Mouse (Mus musculus) urinary bladder, adult 2 months (tissue): ENCODE results near the gene Selenow. TPM values are rescaled to one million over a fixed set of nuclear protein-coding genes. Genes with fewer than 3 reads are reported as not detected.

ENCODE experiments used
- DNase-seq: peaks from one replicate; pipeline ENCODE4 v3.0.0; 2022; ENCODE audit warnings: low spot score
- polyA plus RNA-seq: library from polyadenylated mRNA; depleted of rRNA; stranded (reverse); fragments of >200 nt; gene quantifications from 2 replicates; pipeline ENCODE4 v1.2.3, GENCODE M21; 2012; rRNA removed

The Selenow gene
- polyA plus RNA-seq, 1 experiment: 482 TPM

DNA sequence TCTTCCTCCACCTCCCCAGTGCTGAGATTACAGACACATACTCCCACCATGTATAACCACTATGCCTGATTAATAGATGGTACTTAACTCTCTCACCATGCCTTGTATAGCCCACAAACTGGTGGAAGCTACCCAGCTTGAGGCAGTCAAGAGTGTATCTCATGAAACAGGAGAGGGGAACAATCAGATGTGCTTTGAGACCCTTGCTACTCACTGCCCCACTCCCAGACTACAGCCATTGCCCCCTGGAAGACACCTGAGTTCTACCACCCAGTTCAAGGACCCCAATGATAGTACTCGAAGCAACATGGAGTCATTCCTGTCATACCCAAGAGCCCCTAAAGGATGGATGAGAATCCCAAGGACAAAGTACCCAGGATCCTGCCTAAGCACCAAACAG, 15.6 kb downstream of the Selenow start:
- DNase-seq: no peak

DNA sequence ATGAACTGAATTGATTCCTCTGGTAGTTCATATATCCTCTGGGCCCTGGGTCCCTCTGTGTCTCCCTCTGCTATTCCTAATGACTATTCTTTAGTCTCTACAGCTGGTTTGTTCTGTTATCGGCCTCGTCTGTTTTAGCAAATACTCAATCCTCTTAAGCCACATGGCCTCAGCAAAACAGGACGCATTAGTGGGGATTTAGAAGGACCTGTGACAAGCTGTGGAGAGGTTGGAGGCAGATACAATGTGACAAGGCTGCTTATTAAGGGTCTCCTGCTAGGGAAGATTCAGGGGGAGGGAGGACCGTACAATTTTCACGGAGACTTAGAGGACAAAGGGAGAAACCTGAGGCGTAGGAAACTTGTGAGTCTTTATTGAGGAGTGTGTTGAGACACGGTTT, 16.3 kb downstream of the Selenow start:
- no peak for DNase-seq

DNA sequence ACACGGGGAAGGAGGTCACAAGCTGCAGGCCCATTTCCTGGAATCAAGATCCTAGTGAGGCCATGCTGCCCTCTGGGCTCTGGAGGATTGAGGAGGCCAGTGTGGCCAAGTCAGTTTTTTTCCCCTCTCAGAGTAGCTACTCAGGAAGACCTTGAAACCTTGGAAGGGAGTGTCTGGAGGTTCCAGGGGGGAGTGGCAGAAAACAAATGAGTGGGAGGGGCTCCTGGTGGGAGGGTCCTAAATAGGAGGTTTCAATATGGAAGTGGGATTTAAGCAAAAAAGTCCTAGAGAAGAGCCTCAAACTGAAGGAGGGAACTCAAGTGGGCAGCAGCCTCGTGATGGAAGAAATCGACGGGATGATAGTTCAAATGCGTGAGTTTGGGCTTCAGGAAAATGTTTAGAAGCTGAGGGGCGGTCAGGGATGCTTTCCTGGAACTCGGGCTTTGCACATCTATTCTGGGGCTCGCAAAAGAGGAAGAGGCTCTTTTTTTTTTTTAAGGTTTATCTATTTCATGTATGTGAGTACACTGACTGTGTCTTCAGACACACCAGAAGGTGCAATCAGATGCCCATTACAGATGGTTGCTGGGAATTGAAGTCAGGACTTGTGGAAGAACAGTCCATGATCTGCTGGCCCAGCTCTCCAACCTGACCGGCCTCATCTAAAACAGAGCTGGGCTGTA, 20.7 kb downstream of the Selenow start:
- DNase-seq: no peak

DNA sequence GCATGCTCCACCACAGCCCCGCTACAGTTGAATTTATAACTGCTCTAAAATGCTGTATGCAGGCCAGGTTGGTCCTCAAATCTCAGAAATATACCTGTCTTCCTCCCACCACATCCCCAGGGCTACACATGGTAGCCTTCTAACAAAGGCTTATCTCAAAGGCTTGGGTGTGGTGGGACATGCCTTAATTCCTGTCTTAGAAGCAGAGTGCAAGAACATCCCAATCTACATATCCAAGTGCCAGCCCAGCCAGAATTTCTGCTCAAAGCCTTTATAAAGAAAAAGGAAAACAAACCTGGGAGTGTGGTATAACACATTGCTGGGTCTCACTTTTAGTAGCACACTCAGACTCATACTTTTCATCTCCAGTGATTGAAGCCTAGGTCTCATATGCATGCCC, 28.0 kb downstream of the Selenow start:
- DNase-seq: no peak

DNA sequence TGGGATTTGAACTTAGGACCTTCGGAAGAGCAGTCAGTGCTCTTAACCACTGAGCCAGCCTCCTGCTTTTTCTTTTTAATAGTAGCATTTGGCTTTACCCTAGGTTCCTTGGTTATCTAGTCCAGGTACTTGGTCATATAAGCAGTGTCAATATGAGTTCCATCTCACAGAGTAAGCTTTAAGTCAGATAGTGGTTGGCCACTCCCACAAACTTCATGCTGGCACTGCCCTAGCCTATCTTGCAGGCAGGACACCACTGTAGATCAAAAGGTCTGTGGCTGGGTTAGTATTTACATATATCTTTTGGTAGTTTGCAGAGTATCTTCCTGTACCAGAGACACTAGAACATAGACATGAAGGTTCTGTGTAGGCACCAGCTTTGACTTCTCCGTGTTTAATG, 38.1 kb downstream of the Selenow start:
- DNase-seq: no peak

DNA sequence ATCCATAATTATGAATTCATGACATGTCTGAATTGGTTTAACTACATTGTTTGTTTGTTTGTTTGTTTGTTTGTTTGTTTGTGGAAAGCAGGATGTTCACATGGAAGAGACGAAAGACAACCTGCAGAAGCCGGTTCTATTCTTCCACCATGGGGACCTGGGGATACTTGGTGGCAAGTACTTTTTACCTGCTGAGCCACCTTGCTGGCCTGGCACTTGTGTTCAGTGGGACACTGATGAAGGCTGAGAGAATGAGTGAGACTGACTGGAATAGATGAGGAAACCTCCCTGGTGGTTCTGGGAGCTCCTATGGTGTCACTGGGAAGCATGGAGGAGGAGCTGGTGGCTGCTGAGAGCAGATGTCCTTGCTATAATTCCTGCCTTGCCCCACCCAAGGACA, 39.9 kb downstream of the Selenow start, which contains the start of gene Crxos:
TSS of gene Crxos (plus strand) at position 301 of the 400 bp plus-strand sequence.
- DNase-seq: no peak

DNA sequence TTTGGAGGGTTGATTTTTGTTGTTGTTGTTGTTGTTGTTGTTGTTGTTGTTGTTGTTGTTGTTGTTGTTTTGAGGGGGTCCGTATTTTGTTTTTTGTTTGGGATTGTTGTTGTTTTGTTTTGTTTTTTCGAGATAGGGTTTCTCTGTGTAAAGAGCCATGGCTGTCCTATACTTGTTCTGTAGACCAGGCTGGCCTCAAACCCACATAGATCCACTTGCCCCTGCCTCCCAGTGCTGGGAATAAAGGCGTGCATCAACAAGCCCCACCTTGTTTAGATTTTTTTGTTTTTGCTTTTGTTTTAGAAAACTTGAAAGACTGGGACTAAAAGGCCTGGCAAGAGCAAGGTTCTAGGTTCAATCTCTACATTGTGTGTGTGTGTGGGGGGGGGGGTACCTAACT, 40.4 kb downstream of the Selenow start:
- DNase-seq: no peak

DNA sequence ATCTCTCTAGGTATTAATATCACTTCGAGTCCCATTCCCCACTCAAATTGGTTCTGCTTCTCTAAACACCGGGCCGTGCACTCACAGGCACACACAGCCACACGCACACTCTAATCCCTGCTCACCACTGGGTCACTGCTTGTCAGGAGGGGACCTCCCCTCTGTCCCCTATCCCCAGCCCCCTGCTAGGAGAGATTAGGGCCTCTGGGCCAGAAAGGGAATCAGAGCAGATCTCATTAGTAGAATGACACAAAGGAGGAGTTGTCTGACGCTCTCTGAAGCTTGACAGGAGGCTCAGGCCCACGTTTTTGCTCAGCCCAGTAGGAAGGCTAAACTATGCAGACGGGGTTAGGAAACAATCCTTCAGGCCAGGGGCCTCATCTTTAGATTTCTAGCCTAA, 40.8 kb downstream of the Selenow start:
- no peak for DNase-seq

DNA sequence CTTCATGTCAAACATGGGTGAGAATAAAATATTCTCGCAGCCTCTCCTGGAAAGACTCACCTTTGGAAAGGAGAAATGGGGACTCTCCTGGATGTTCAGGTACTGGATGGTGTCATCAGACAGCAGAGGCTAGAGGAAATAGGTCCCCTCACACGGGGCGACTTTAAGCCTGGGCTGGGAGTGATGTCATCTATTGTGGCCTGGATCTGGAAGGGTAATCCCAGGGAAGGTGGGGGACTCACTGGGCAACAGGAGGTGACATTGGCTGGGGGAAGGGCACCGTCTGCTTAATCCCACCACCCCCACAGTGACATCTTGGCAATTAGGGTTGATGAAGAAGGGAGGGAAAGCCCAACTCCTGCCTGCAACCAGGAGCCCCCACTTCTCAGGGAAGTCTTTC, 42.4 kb downstream of the Selenow start, which contains the start of gene Crx:
TSS of gene Crx (minus strand) at position 213 of the 400 bp plus-strand sequence.
- no peak for DNase-seq

Other genes starting within 250 kb of the Selenow start
- not detected in 2 replicates for gene Obox5, start 172.3 kb downstream of the Selenow start, polyA plus RNA-seq
- gene Obox6, start 82.7 kb downstream of the Selenow start, polyA plus RNA-seq: not detected in 2 replicates
- gene Crx, start 42.4 kb downstream of the Selenow start, polyA plus RNA-seq: not detected in 2 replicates
- gene Crxos, start 39.8 kb downstream of the Selenow start, polyA plus RNA-seq: not detected in 2 replicates
- gene Nop53, start 23.7 kb upstream of the Selenow start, polyA plus RNA-seq: 161 and 200 TPM in 2 replicates
- 75.8 and 96.6 TPM in 2 replicates for gene Ehd2, start 45.2 kb upstream of the Selenow start, polyA plus RNA-seq
- gene Bicra, start 125.5 kb upstream of the Selenow start, polyA plus RNA-seq: 3.3 and 7.9 TPM in 2 replicates
- 0.06 and 0.07 TPM in 2 replicates for gene Zfp541, start 139.4 kb upstream of the Selenow start, polyA plus RNA-seq
- gene Napa, start 176.1 kb upstream of the Selenow start, polyA plus RNA-seq: 172 and 208 TPM in 2 replicates
- gene Kptn, start 197.5 kb upstream of the Selenow start, polyA plus RNA-seq: 27.2 and 28.0 TPM in 2 replicates
- 3.8 and 6.6 TPM in 2 replicates for gene Slc8a2, start 207.4 kb upstream of the Selenow start, polyA plus RNA-seq